Mouse (Mus musculus): ENCODE data around the gene Axin2.

Gene Axin2

DNA sequence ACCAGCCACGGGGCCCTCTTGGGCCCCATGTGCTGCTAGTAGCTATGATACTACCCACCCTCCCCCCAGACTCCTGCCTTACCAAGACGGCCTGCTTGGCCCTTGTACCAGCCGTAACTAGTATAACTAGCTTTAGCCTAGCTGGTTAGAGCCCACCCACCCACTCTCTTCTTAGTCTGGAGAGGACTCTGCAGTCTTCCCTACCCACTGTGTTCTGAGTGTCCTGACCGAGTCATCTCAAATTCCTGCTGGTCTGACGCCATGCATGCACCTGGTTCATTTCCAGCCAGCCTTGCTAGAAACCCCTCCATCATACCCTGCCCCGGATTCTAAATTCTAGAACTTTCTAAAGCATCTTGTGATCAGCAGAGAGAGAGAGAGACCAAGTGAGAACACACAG is 9.6 kb downstream of the Axin2 start:
- DNase-seq: peak in 1 of 2 experiments; percentile 16

- peak; percentile 53 to 66 for DNase-seq
Observed at GRCm38 (mm10) chr11:108930612-108931011, 10.5 kb downstream of the Axin2 start.

DNA sequence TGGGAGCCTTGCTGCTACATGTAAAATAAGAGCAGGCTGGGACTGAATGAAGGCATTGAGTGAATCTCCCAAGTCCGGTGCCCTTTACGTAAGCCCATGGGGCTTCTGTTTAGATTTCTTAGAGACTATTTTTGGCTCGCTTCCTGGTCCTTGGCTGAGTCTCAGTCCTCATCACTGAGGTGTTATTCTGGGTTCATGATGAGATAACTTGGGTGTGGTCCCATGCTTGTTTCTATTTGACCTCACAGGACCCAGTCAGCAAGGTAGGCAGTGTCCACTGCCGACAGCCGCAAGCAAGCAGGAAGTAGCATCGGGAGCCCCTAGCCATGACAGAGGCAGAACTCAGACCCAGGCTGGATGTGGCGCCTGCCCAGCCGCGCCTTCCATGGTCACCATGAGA is 13.7 kb downstream of the Axin2 start:
- peak; percentile 42 to 47 for DNase-seq

GRCm38 (mm10) chr11:108935128-108935868 is 15.1 kb downstream of the Axin2 start:
- peak; percentile 25 to 49 for DNase-seq

GRCm38 (mm10) chr11:108936016-108936792 is 16.1 kb downstream of the Axin2 start:
- peak in 1 of 2 experiments; percentile 15 for DNase-seq

DNA sequence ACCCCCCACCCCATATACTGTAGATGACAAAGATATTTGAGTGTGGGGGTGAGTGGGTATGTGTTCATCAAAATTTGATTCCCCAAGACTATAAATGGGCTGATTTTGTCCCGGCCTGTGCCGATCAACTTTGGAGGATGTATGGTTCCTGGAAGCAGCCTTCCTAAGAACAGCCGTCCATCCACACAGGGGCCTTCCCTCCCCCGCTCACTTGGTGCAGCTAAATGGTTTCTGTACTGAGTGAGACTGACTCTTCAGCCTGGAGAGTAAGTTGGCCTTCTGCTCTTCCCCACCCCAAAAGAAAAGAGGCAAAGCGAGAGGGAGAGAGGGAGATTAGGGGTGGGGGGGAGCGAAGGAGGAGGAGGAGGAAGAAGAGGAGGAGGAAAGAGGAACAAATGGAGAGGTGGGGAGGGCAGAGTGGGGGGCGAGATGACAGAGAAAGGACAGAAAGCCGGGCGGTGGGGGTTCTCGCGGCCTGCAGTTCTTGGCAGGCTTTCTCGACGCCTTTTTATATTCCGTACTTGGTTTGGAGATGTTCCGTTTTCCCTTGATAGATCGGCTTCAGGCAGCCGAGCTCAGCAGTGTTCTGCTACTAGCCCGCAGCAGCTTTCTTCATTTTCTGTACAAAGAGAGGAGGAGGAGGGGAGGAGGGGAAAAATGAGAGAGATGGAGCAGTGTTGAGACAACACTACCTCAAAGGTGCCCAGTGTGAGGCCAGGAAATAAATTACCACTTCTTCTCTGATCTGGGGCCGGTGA is 20.7 kb downstream of the Axin2 start:
- DNase-seq: peak; percentile 42 to 57

GRCm38 (mm10) chr11:108941836-108942235 is 21.7 kb downstream of the Axin2 start:
- DNase-seq: peak; percentile 74 to 75

DNA sequence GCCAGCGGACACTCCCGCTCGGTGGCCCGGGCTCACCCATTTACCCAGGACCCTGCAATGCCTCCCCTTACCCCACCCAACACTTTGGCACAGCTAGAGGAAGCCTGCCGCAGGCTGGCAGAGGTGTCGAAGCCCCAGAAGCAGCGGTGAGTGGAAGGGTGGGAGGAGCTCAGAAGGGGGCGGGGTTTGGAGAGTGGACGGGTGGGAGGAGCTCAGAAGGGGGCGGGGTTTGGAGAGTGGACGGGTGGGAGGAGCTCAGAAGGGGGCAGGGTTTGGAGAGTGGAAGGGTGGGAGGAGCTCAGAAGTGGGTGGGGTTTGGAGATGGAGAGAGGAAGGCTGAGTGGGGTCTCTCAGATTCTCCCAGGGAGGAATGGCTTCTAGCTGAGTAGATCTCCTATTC is 23.6 kb downstream of the Axin2 start:
- peak in 1 of 2 experiments; percentile 18 for DNase-seq

DNA sequence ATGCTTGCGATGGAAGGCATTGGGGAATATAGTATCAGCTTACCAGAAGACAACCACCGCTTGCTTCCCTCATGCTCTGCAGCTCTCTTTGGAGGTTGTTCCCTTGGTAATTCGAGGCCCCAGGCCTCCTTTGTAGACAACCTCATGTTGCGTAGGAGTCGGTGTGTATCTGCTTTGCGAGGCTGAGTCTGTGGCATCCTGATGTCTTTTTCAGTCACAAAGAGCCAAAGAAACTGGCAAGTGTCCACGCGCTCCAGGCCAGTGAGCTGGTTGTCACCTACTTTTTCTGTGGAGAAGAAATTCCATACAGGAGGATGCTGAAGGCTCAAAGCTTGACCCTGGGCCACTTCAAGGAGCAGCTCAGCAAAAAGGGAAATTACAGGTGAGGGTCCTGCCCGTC is 25.5 kb downstream of the Axin2 start:
- DNase-seq: peak; percentile 48 to 49

- DNase-seq: peak; percentile 52 to 63
Observed at GRCm38 (mm10) chr11:108947425-108948184, 27.5 kb downstream of the Axin2 start.

DNA sequence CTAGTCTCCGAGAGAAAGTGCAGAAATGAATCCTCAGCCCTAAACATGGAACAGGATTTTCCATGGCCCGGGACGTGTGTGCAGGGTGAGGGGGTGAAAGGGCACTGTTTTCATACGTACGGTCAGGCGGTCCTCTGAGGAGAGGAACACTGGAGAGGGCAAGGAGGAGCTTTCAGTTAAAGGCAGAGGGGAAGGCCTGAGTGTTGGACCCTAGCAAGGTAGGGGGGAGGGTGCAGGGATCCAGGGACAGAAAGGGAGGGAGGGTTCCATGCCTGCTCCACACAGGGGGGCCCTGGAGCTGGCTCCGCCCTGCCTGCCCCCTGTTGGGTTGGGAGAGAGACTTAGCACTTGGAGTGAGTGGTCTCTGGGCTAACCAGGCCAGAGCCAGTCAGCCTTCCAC is 28.4 kb downstream of the Axin2 start:
- DNase-seq: no peak

DNA sequence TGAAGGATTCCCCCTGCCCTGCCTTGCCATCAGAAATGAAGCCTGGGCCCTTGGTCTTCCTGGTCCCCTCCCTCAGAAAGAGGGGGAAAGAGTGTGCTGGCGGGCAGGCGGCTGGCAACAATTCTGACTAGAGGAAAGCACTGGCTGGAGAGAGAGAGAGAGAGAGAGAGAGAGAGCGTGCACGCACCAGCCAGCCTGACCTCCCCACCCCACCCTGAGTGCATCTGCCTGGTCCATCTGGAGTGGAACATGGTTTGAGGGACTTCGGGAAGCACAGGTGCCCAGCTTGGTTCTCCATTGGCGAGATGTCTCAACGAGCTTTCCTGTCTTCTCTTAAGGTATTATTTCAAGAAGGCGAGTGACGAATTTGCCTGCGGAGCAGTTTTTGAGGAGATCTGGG is 28.8 kb downstream of the Axin2 start:
- DNase-seq: peak; percentile 60 to 67

GRCm38 (mm10) chr11:108952343-108952742 is 32.2 kb downstream of the Axin2 start:
- no peak for DNase-seq

DNA sequence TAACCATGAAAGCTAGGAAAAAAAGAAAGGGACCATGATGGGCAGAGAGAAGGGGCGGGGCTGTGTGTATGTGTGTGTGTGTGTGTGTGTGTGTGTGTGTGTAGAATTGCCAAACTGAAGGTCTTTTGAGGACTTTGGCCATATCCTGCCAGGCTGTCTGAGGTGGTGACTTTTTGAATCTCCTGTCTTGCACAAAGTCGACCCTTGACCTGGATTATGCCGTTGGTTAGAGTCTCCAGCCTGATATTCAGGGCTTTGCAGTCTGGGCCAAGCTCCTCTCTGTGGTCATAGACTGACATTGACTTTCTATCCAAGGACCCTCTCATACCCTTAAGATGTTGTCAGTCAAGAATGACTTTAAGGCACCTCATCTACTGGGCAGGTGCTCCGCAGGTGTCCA is 35.8 kb downstream of the Axin2 start:
- DNase-seq: no peak

- DNase-seq: peak; percentile 83 to 90
Observed at GRCm38 (mm10) chr11:108958349-108958748, 38.2 kb downstream of the Axin2 start.

DNA sequence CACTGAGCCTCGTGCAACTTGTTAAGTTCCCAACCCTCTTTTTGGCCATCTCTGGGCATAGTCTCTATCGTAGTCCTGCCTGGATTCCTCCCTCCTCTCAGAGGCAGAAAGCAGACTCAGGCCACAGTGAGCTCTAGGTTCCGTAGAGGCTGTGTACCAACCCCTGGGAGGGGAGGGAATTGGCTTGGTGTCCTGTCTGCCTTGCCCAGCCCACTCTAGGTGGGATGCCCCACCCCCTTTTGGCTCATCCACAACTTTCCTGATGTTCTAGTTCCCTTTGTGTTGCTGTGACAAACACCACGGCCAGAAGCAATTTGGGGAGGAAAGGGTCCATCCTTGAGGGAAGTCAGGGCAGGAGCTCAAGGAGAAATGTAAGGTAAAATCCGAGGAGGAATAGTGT is 39.0 kb downstream of the Axin2 start:
- peak; percentile 66 to 69 for DNase-seq

GRCm38 (mm10) chr11:108961651-108962065 is 41.5 kb downstream of the Axin2 start:
- DNase-seq: no peak

DNA sequence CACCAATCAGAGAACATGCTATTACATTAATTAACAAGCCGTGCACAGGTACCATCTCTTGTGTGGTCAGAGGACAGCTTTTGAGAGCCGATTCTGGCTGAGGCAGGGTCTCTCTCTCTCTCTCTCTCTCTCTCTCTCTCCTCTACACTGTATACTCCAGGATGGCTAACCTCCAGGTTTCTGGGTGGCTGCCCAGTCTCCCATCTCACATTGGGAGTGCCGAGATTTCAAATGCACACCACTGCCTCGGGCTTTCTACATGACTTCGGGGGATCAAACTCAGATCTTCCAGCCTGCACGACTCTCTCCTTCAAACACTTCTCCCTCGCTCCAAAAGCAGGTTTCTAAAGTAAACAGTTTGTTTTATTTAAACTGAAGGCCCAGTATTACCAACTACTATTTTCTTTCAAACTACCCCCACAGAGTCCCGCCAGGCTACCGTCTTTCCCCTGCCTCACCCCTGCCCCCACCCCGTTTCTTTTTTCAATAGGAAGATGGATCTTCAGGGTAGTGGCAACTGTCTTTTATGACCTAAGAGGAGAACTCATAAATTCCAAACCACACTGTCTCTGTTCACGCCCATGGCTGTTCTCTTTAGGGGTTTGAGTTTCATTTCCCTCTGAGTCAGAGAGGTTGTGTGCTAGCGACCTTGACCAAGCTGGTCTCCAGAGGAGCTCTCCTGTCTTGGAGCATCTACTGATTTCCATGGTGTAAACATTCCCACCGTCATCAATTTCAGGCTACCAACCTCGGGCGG is 43.5 kb downstream of the Axin2 start:
- DNase-seq: peak in 1 of 2 experiments; percentile 68

DNA sequence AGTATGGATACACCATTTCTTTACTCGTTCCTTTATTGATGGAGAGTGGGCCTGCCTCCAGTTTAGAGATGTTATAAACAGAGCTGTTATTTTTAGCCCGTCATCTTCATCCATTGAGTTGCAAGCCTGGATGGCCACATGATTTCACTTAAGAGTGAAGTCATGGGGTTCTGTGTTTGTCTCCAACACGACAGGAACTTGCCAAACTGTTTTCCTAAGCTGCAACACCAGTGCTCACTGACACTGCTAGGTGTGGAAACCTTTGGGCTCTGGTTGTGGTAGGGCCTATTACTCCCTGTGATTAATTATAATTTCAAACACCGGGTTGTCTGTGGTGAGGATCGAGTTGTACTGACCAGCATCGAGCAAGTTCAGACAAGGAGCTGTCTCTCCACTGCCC is 45.6 kb downstream of the Axin2 start:
- DNase-seq: no peak

DNA sequence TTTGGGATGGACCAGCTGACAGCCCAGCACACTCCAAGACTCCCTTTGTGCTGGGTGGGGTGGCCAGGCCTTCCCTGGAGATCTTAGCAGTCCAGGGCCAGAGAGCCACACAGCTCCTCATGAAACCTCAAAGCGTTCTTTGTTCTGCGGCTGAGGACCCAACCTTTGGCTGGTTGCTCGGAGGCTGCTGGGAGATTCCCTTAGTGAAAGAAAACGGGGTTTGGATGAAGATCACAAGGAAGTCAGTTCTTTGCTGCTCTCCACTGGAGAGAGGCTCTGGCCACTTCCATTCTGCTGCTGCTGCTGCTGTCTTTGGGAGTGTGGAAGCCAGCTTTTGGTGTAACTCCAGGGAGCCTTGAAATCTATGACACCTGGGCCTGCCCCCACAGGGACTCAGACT is 53.3 kb downstream of the Axin2 start:
- DNase-seq: peak in 1 of 2 experiments; percentile 25

DNA sequence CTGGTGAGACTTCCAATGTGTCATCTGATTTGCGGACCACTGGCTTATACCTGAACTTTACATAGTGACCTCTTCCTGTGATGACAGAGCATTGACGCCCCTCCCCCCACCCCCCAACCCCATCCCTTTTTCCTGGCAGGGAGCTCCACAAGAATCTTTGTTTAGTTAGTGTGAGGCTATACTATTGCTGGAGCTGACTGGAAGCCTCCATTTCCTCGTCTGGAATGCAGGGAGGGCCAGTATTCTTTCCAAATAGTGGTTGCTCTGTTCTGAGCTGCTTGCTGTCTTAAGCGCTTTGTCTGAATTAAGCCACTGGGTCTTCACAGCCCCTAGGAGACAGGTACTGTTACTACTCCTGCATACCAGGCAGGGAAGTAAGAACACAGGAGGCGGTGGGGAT is 53.7 kb downstream of the Axin2 start:
- DNase-seq: no peak

GRCm38 (mm10) chr11:108975583-108975982 is 55.4 kb downstream of the Axin2 start:
- no peak for DNase-seq
